12 mouse cellular contexts compared by ENCODE assay signal in genomic region chr6:84148470-84148869, GRCm38 (mm10).
DNase-seq lines count a peak whose midpoint lies in the region; ATAC-seq and TF ChIP-seq lines count a peak whose summit lies in the region.
"Had no signal": no experiment of that assay in that cellular context is flagged by ENCODE, and none has a peak within 500 bp of the region (broad histone marks: within the 10 kb centered on the region; RNA-seq: fewer than 3 reads in every experiment).

No protein-coding gene starts in this region.

- no peak for TF ChIP-seq POLR2A in lung, adult 2 months (IDR thresholded peaks at IDR 0.05; ENCODE audit: borderline replicate concordance, extremely low read depth, low read depth, low read length)
- no peak for TF ChIP-seq POLR2A in MEL (IDR thresholded peaks at IDR 0.05; ENCODE audit: control insufficient read depth in 1 of 2, insufficient read depth in 1 of 2, low read depth in 1 of 2, low read length in 2 of 2, poor library complexity in 1 of 2)

- no peak overlapping the region for H3K4me3 ChIP-seq in gastrocnemius, adult 2 months
- H3K4me3 ChIP-seq in lung, postnatal 0 days (ENCODE audit: low read depth, low read length) = no peak overlapping the region
- H3K4me3 ChIP-seq in lung, adult 2 months (replicated peaks; ENCODE audit: extremely low read depth, low read depth, low read length) = no peak overlapping the region
- no peak overlapping the region for H3K4me3 ChIP-seq in MEL (ENCODE audit: control insufficient read depth in 1 of 2, insufficient read depth in 1 of 2, low read depth in 2 of 2, low read length in 2 of 2)
- no peak overlapping the region for H3K4me3 ChIP-seq in embryonic facial prominence, embryonic 14.5 days (ENCODE audit: low read depth, low read length)
- H3K4me3 ChIP-seq: forebrain, embryonic 13.5 days; myocyte had no signal

- no peak for ATAC-seq in lung, postnatal 0 days
- ATAC-seq in embryonic facial prominence, embryonic 14.5 days (ENCODE audit: low read depth) = no peak
- ATAC-seq in cerebellum, adult (ENCODE audit: insufficient number of reproducible peaks, low FRiP score, low TSS enrichment) = no peak
- ATAC-seq: forebrain, embryonic 13.5 days had no signal

- no peak overlapping the region for H3K4me2 ChIP-seq in lung, postnatal 0 days (replicated peaks; ENCODE audit: low read depth, low read length)
- no peak overlapping the region for H3K4me2 ChIP-seq in embryonic facial prominence, embryonic 14.5 days (ENCODE audit: low read depth, low read length)
- H3K4me2 ChIP-seq: forebrain, embryonic 13.5 days had no signal

- H3K79me2 ChIP-seq in MEL (ENCODE audit: control insufficient read depth, insufficient read depth, low read length, poor library complexity) = no peaks in the 10 kb centered on the region

- TF ChIP-seq RAD21 in MEL (IDR thresholded peaks at IDR 0.05; ENCODE audit: low read depth, low read length) = peak; percentile 17

- intact Hi-C loops in gastrocnemius, adult 2 months (cut with DNase I) = loop anchor here (5.0 kb wide), 1 partner anchor 169 kb away; no protein-coding TSS in a partner anchor

- WGBS in lung, postnatal 0 days = 68% methylated on average over 6 of the region's 6 CpGs
- 68% methylated on average over 6 of the region's 6 CpGs for WGBS in lung, adult 2 months
- 54% methylated on average over 6 of the region's 6 CpGs for WGBS in embryonic facial prominence, embryonic 14.5 days

- no peak overlapping the region for H3K27ac ChIP-seq in gastrocnemius, adult 2 months
- no peak overlapping the region for H3K27ac ChIP-seq in lung, postnatal 0 days (ENCODE audit: low read length)
- no peak overlapping the region for H3K27ac ChIP-seq in MEL (ENCODE audit: control insufficient read depth, low read depth, low read length)
- no peak overlapping the region for H3K27ac ChIP-seq in embryonic facial prominence, embryonic 14.5 days (replicated peaks; ENCODE audit: low read depth, low read length)
- H3K27ac ChIP-seq: forebrain, embryonic 13.5 days had no signal

- no peaks in the 10 kb centered on the region for H3K36me3 ChIP-seq in lung, postnatal 0 days (ENCODE audit: insufficient read depth, low read length)
- no peaks in the 10 kb centered on the region for H3K36me3 ChIP-seq in MEL (ENCODE audit: control insufficient read depth in 1 of 2, insufficient read depth in 2 of 2, low read length in 2 of 2)
- H3K36me3 ChIP-seq in embryonic facial prominence, embryonic 14.5 days (ENCODE audit: control insufficient read depth, insufficient read depth, low read length) = no peaks in the 10 kb centered on the region

- H3K4me1 ChIP-seq in lung, postnatal 0 days (ENCODE audit: insufficient read depth, low read depth, low read length) = no peaks in the 10 kb centered on the region
- no peaks in the 10 kb centered on the region for H3K4me1 ChIP-seq in lung, adult 2 months (ENCODE audit: control insufficient read depth, insufficient read depth, low read length)
- no peaks in the 10 kb centered on the region for H3K4me1 ChIP-seq in MEL (ENCODE audit: control insufficient read depth in 1 of 2, insufficient read depth in 2 of 2, low read length in 2 of 2)
- H3K4me1 ChIP-seq in embryonic facial prominence, embryonic 14.5 days (ENCODE audit: control insufficient read depth, insufficient read depth, low read length) = peaks cover 23% of the 10 kb centered on the region
- H3K4me1 ChIP-seq: forebrain, embryonic 13.5 days had no signal

- TF ChIP-seq CTCF in gastrocnemius, adult 2 months (IDR thresholded peaks at IDR 0.05) = peak; percentile 56
- TF ChIP-seq CTCF in lung, postnatal 0 days (IDR thresholded peaks at IDR 0.05) = peak; percentile 58
- TF ChIP-seq CTCF in lung, adult 2 months (IDR thresholded peaks at IDR 0.05; ENCODE audit: insufficient read depth, low read length) = no peak
- peak in 1 of 3 experiments; percentile 20; a peak in 1 of 6 replicates for TF ChIP-seq CTCF in MEL (IDR thresholded peaks at IDR 0.05 in 2 of 3, conservative IDR thresholded peaks at IDR 0.05 in 1 of 3; ENCODE audit: control insufficient read depth in 1 of 3, insufficient read depth in 1 of 3, low read depth in 2 of 3, low read length in 3 of 3, poor library complexity in 1 of 3, severe bottlenecking in 1 of 3)

- H3K9me3 ChIP-seq in lung, postnatal 0 days (ENCODE audit: low read length) = no peaks in the 10 kb centered on the region
- H3K9me3 ChIP-seq in MEL (replicated peaks; ENCODE audit: insufficient read depth, low read length) = no peaks in the 10 kb centered on the region
- no peaks in the 10 kb centered on the region for H3K9me3 ChIP-seq in embryonic facial prominence, embryonic 14.5 days (ENCODE audit: control insufficient read depth, low read length)
- H3K9me3 ChIP-seq: forebrain, embryonic 13.5 days had no signal

- TF ChIP-seq EP300 in lung, postnatal 0 days (IDR thresholded peaks at IDR 0.05) = no peak
- no peak for TF ChIP-seq EP300 in MEL (IDR thresholded peaks at IDR 0.05; ENCODE audit: low read depth in 1 of 2, low read length in 2 of 2)

- no peak for DNase-seq in gastrocnemius, adult 2 months
- DNase-seq in gastrocnemius, postnatal 4 days (ENCODE audit: low spot score in 2 of 2) = no peak
- peak; percentile 36 for DNase-seq in lung, postnatal 0 days (ENCODE audit: low spot score)
- no peak for DNase-seq in lung, adult 2 months
- peak; percentile 4 for DNase-seq in MEL (ENCODE audit: low read depth, low spot score)
- peak; percentile 71 for DNase-seq in embryonic facial prominence, embryonic 14.5 days (ENCODE audit: low spot score)
- no peak for DNase-seq in adrenal gland, postnatal 25 days
- DNase-seq: layer of hippocampus, postnatal 36 days; lung, adult 18-20 months had no signal

- no peak overlapping the region for H3K9ac ChIP-seq in lung, postnatal 0 days (replicated peaks; ENCODE audit: low read depth)
- H3K9ac ChIP-seq in MEL (ENCODE audit: control insufficient read depth, low read depth, low read length, poor library complexity, severe bottlenecking) = no peak overlapping the region
- no peak overlapping the region for H3K9ac ChIP-seq in embryonic facial prominence, embryonic 14.5 days (ENCODE audit: low read depth, low read length)
- H3K9ac ChIP-seq: forebrain, embryonic 13.5 days had no signal

- no peaks in the 10 kb centered on the region for H3K27me3 ChIP-seq in lung, postnatal 0 days (replicated peaks; ENCODE audit: insufficient read depth, low read length)
- no peaks in the 10 kb centered on the region for H3K27me3 ChIP-seq in MEL (ENCODE audit: control insufficient read depth in 1 of 2, insufficient read depth in 2 of 2, low read length in 2 of 2)
- H3K27me3 ChIP-seq in embryonic facial prominence, embryonic 14.5 days (replicated peaks; ENCODE audit: control insufficient read depth, insufficient read depth, low read length) = no peaks in the 10 kb centered on the region
- H3K27me3 ChIP-seq: forebrain, embryonic 13.5 days had no signal

TF ChIP-seq in MEL, 35 proteins besides CTCF, POLR2A, EP300 and RAD21:
- TF ChIP-seq MXI1 (IDR thresholded peaks at IDR 0.05; ENCODE audit: low read depth, low read length) (no peak), SMC3 (IDR thresholded peaks at IDR 0.05; ENCODE audit: low read depth, low read length) (peak; percentile 16; the same call in 1 of the 2 replicates)
TF ChIP-seq in MEL: peak in this region for 1.

Comparison
In these comparisons a context has a peak if more than half of its experiments do, and no peak if none do; other contexts are left out.
1. DNase-seq: peak in lung, postnatal 0 days (single experiment), MEL (single experiment) and embryonic facial prominence, embryonic 14.5 days (single experiment); none in gastrocnemius, adult 2 months (single experiment), gastrocnemius, postnatal 4 days (0 of 2), lung, adult 2 months (single experiment) and adrenal gland, postnatal 25 days (single experiment).